Mouse (Mus musculus): ENCODE data around the gene Adamts10. TPM values are rescaled to one million over a fixed set of nuclear protein-coding genes. Genes with fewer than 3 reads are reported as not detected.

Gene Adamts10
- 10 to 100 TPM; 35.3 to 36.1 TPM for total RNA-seq (2021)

DNA sequence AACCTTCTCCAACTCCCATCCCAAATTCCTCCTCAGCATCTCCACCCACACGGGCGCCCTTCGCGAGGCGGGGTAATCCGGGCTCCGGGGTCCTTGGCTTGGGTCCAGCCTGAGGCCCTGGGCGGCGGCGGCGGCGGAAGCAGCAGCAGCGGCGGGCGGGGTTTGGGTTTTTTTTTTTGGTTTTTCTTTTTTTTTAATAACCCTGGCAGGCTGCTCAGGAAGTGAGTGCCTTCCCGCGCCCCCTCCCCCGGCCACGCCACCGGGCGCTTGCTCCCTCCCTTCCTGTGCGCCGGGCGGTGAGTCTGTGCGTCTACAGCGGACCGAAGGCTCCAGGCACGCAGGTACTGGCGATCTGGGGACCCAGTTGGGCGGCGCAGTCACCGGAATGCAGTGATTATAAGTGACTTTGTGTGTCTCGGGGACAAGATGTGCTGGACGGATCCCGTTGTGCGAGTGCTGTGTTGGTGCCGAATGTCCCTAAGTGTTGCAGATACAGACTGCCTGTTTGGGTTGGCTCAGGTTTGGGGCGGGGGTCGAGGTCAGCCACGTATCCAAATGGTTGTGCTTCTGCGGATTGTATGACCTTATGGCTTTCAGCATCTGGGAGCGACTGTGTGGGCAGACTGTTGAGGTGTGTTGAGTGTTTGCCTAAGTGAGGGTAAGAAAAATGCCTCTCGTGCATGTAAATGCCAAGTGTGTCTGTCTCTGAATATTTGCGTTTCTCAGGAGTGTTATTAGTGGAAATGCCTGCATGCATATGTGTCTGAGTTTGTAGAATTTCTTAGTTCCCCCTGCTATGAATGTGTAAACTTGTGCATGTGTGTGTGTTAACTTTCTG is at the start of gene Adamts10:
Gene Adamts10, plus strand, starts transcription at position 287 of the 838 bp plus-strand sequence.
- peak; percentile 88 for DNase-seq

DNA sequence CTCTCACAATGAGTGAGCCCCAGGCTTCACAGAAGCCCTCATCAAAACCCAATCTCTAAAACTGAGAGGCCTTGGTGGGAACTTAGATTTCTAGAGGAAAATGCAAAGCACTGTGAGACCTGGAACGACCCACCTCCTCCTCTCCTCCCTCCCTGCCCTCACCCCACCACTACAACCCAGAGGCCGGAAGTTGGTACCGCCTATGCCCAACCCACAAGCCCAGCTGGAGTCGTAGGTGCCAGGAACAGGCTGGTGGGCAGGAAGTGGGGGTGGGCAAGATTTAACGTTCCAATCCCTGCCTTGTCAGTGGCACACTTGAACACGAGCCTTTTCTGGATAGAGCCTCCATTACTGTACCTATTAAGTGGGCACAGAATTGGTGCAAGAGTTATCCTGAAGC is 40.0 kb upstream of the Adamts10 start:
- no peak for DNase-seq

DNA sequence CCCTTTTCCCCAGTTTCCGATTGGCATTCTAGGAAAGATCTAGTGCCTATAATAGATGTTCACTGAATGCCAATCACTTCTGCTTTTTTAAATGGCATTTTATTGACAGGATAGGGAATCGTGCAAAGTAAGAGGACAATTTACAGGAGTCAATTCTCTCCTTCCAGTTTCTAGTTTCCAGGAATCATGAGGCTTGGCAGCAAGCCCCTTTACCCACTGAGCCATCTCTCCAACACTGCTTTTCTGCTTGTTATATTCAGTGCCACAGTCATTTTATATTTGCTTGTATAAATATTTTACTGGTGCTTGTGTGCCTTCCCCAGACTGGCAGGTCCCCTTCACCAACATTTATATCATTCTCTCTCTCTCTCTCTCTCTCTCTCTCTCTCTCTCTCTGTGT is 36.8 kb upstream of the Adamts10 start:
- no peak for DNase-seq

DNA sequence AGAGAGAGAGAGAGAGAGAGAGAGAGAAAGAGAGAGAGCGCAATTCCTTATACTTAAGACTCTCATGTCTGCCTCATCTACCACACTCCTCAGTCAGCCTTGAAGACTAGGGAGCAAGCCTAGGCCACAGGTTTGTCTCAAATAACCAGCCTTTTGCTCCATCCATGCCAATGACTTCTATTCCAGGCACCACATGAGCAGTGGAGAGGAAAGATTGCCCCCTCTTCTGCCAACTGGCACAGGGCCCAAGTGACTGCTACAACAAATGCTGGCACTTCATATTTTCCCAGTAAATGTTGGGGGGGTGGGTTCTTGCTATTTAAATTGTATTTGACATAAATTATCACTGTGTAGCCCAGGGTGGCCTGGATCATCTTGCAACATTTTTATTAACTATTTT is 36.4 kb upstream of the Adamts10 start:
- DNase-seq: peak; percentile 47

DNA sequence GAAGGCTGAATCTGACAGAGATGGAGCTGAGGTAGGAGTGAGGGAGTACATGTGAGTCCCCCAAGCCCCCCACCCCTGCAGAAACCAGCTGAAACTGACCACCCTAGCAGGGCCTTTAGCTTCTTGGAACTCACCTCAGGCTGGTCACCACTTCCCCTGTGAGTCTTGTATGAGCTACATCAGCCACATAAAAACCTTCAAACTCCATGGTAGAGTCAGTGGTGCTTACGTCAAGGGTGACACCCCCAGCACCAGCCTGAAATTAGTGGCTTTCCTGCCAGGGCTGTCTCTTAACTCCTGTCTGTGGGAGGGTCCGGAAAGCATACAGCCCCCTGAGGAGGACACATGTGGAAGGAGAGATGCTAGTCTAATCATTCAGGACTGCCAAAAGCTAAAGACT is 32.6 kb upstream of the Adamts10 start:
- no peak for DNase-seq

DNA sequence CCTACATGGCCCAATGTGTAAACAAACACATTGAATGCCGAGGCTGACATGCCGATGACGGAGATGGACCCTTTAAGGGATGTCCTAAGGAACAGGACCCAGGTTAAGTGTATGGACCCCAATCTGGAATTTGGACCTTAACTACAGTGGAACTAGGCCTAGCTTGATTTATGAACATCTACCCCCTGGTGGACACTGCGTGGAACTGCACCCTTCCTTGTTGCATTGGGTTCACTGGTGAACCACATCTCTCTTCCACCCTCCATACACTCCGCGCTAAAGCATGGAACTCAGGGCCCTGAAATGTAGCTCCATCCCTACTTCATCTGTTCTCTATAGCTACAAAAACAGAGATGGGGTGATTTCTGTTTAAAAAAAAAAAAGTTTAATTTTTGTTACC is 30.9 kb upstream of the Adamts10 start:
- DNase-seq: peak; percentile 35

DNA sequence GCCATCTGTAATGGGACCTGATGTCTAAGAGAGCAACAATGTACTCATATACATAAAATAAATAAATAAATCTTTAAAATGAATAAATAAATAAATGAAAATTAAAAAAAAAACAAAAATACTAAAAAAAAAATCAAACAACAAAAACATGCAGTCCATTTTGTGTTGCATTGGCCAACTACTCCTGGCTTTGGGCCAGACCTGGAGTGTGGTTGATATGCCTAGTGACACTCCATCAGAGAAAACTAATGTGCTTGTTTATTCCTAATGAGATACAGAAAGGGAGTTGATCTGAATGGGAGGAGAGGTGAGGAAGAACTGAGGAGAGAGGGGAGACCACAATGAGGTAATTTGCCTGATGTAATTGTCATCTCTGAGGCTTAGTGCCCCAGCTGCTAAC is 29.4 kb upstream of the Adamts10 start:
- DNase-seq: no peak

DNA sequence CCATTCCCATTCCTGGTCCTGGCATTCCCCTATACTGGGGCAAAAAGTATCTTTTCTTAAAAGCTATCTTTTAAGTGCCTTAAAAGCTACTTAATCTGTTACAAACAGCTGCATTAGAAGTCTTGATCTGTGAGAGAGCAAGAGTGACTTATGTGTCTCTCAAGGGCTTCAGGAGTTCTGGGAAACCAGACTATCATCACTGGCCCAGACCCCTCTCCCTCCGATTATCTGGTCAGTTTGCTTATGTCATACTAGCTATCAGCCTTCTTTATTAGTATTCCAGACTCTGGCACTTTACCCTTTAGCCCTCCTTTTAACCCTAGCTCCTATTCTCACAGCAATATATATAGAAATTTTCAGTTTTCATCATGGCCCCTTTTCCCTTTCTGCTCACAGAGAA is 25.1 kb upstream of the Adamts10 start:
- DNase-seq: no peak

DNA sequence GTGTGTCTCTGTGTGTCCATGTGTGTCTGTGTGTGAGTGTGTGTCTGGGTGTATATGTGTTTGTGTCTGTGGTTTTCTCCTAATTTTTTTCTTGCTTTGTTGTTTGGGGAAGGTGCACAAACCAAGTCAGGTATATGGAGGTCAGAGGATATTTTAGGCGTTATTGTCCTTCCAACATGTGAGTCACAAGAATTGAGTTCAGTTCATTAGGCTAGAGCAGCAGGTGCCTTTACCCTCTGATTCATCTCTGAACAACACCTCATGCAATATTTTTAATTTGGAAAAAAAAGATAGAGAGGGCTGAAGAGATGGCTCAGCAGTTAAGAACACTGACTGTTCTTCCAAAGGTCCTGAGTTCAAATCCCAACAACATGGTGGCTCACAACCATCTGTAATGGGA is 15.6 kb upstream of the Adamts10 start:
- no peak for DNase-seq

DNA sequence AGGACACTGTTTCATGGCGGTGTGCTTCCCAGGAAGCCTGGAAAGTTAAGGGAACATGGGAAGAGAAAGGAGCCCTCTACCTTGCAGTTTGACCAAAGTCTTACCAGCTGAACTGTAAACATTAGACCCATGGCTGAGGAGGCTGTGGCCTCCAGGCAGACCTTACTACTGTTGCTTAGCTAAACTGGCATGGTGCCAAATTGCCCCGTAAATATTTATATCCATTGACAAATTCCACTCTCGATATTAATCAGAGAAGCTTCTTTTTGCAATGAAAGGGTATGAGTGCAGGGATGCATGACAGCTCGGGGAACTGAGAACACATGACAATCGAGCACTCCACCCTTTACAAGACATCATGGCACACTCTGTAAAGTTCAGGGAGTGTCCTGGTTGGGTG is 13.8 kb upstream of the Adamts10 start:
- no peak for DNase-seq

DNA sequence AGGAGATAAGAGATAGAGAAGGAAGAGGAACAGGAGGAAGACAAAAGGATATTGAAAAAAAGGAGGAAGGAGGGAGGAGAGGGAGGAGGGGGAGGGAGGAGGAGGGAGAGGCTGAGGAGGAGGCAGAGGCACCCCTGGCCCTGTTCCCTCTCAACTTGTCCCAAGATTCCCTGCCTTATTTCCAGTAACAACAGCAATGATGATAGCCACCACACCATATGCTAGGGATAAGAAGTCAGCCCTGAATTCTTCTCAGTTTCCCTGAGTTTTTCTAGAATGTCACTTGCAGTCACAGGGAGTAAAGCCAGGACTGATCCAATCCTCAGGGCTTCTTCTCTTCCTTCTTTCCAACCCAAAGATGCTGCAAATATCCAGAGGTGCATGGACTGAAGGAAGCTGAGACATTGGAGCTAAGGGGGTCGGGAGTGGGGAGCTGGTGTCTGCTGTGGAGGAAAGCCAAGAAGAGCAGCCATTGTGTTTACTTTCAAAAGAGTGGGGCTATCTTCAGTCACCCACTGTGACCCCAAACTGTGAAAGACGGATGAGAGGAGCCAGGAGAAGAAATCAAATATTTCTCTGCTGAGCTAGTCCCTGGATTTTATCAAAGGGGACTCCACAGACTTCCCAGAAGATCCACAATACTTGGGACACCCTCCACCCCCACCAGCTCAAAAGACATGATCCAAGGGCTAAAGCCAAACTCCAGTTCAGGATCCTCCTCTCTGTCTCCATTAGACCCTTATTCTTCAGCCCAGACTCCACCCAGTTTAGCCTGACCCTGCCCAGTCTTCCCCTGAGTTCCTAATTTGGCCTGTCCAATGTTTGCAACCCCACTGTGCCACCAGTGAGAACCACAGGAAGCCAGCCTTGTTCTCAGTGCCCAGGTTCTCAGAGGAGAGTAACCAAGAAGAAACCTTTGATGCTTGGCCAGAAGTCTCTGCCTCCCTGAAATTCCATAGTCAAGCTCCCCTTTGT is 11.3 kb upstream of the Adamts10 start:
- DNase-seq: peak; percentile 25

DNA sequence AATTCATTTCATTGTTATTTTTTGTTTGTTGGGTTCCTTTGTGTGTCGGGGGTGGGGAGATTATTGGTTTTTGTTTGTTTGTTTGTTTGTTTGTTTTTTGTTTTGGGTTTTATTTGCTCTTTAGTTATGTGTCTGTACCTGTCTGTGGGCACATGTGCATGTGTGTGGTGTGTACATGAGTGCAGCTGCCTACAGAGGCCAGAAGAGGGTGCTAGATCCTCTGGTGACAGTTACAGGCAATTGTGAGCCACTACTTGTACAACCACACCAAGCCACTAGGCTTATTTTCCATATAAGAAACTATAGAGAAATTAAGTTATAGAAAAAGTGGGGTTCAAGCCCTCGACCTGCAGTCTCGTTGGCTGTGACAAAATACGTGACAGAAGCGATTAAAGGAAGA is 10.1 kb upstream of the Adamts10 start:
- no peak for DNase-seq

DNA sequence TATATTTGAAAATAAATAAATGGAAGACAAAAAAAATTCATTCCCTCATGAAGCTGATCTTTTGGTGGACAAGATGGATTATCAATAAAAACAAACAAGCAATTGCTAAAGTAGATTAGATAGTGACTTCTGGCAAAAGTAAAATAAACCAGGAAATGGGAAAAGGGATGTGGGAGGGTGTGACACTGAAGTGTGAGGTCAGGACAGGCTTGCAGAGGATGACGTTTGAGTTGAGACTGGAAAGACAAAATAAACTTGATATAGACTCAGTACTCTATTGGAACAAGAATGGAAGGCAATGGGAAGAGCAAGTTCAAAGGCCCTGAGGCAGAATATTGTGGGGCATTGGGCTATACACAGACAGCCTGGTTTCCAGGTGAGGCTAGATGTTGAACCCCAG is 3.6 kb upstream of the Adamts10 start:
- DNase-seq: no peak

DNA sequence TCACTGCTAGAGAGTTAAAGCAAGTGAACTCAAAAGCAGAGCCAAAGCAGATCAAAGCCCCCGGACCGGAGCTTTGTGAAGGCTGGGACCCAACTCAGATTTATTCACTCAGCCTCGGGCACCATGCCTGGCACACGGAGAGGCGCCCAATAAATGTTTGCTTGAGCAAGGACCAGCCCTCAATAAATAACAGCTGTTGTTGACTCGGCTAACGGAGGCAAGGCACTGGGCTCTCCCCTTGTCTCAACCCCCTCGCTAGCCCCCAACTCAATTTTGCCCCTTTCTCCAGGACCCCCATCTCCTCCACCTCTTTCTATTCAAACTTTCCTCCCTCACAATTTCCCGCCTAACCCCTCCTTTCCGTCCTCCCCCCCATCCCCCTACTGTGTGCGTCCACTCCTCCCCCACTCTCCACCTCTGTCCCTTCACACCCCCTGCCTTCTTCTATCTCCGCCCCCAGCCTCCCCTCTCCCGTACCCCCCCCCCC is 530 bp upstream of the Adamts10 start:
- no peak for DNase-seq

DNA sequence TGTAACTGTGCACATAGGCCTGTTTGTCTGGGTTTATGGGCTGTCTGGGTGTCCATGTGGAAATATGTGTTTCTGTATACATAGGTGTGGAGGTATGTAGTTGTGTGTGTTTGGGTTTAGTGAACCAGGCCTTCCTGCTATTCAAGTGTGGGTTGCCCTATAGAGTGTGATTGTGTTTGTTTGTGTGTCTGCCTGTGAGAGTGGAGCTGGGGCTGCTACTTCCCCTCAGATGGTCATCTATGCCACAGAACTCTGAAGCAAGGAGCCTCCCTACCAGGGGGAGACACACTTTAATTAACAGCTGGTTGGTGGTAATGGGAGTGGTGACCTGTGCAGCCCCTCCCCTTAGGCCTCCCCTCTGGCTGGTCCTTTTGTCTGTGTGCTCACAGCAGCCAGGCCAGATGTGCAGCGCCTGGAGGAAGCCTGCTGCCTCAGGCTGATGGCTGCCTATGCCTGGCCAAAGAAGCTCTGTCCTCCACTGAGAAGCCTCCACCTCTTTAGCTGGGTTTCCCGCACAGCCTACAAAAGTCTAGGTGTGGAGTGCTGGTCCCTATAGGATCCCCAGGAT is 886 bp downstream of the Adamts10 start:
- DNase-seq: peak; percentile 27

DNA sequence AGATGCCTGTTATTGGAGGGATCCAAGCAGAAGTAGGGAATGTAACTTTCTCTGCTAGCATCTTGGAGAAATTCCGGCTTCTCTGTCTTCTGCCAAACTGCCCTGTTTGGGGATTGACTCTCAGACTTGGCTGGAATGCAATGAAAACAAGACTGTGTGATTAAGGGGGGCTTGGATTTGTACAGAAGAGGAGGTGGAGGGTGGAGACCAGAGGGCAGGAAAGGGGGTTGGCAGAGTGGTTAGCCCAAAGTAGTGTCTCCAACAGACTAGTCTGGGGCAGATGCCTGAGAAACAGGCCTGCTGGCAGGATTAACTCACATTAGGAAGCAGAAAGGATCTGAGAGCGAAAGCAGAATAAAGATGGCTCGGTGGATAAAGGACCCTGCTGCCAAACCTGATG is 2.5 kb downstream of the Adamts10 start:
- DNase-seq: peak; percentile 33

DNA sequence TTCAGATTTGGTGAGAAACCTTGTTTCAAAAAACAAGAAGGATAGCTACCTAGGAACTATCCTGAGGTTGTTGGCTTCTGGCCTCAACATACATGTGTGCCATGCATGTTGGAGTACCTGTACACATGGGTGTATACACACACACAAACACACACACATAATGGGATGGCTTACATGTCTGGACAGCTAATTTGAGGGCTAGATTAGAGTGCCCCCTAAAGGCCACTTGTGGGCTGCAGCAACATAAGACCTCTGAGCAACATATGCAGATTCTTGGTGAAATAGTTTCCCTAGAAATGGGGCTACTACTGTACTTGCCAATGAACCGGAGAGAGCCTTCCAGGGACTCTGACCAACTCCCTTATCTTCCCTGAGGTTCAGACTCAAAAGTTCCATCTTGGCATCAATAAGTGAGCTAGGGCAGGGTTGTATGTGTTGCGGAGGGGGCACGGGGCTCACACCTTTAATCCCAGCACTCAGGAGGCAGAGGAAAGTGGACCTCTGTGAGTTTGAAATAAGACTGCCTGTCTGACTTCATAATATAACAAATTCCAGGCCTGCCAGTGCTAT is 15.2 kb downstream of the Adamts10 start:
- DNase-seq: peak; percentile 62

DNA sequence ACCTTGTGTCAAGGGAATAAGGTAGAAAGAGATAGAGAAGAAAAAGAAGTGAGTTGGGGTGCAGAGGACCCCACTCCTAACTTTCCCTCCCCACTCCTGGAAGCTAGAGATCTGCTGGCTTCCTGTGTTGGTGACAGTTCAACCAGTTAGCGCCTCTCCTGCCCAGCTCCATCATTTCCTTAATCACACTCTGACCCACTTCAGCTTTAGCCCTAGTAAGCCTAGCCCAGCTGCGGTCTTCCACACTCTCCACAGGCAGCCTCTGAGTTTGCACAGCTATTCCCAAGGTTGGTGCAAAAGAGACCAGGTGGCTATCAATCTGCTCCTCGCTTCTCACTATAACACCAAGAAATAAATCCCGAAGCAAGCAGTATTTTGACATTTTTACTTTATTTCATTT is 15.9 kb downstream of the Adamts10 start:
- DNase-seq: no peak

DNA sequence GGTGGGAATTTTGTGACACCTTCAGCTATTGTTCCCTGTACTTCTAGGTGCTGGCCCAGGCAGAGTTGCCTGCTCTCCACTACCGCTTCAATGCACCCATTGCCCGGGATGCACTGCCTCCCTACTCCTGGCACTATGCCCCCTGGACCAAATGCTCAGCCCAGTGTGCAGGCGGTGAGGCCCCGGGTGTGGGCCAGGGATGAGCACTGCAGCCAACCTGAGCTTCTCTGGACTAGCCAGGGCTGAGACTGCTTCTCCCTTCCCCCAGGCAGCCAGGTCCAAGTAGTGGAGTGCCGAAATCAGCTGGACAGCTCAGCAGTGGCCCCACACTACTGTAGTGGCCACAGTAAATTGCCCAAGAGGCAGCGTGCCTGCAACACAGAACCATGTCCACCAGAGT is 25.2 kb downstream of the Adamts10 start:
- no peak for DNase-seq

DNA sequence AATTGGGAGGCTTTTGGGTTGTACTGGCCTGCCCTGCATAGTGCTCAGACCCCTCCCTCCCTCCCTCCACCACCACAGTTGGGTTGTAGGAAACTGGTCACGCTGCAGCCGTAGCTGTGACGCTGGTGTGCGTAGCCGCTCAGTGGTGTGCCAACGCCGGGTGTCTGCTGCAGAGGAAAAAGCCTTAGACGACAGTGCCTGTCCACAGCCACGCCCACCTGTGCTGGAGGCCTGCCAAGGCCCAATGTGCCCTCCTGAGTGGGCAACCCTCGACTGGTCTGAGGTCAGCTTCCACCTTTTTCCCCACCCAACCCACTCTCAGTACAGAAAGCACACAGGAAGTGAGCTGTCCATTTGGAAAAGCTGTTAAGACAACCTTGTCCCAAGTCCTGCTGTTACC is 26.4 kb downstream of the Adamts10 start:
- no peak for DNase-seq

DNA sequence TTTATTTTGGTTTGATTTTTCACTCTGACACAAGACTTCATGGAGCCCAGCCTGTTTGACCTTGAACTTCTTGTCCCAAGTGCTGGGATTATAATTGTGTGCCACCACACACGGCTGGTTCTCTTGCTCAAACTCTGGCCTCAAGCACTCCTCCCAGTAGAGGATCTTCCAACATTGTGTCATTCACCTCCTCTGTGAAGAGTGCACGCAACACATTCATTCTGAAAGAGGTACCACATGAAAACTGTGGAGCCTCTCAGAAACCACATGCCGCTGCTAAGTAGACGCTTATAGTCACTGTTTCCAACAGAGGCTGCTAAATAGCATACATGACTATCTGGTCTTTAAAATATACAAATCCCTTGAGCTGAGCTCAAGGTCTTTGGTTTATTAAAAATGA is 28.1 kb downstream of the Adamts10 start:
- no peak for DNase-seq

DNA sequence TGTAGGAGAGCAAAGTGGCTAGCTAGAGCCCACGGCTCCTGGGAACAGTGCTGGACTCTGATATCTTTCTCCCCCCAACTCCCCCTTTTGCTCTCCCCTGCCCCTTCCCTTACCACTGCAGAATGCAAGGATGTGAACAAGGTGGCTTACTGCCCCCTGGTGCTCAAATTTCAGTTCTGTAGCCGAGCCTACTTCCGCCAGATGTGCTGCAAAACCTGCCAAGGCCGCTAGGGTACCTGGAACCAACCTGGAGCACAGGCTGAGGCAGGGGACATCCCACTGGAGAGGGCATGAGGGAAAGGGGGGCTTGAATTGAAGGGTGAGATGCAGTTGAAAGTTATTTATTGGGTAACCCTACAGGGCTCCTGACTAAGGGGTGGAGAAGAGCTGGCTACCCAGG is 29.0 kb downstream of the Adamts10 start:
- DNase-seq: peak; percentile 61

DNA sequence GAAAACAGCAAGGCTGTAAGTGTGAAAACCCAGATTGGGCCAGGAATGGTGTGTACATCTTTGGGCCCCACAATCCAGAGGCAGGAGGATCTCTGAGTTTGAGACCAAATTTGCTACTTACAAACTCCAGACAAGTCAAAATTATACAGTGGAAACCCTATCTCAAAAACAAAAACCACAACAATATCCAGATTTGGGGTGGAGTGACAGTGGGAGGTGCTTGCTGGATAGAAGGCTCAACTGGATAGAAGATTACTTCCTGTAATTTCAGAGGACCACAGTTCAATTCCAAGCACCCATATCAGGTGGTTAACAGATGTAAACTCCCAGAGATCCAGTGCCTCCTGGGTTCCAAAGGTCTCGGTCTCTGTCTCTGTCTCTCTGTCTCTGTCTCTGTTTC is 30.5 kb downstream of the Adamts10 start:
- DNase-seq: no peak
